Mouse (Mus musculus) heart, postnatal 0 days (tissue): ENCODE results near the gene Dand5.

Experiments
- CTCF ChIP-seq: IDR thresholded peaks from 2 replicates; pipeline ENCODE4 v1.5.1; 2016; ENCODE audit warnings: antibody characterized with exemption, control low read depth, low read depth
- EP300 ChIP-seq: IDR thresholded peaks from 2 replicates; pipeline ENCODE4 v1.6.1; 2016; ENCODE audit warnings: antibody characterized with exemption, low read depth

DNA sequence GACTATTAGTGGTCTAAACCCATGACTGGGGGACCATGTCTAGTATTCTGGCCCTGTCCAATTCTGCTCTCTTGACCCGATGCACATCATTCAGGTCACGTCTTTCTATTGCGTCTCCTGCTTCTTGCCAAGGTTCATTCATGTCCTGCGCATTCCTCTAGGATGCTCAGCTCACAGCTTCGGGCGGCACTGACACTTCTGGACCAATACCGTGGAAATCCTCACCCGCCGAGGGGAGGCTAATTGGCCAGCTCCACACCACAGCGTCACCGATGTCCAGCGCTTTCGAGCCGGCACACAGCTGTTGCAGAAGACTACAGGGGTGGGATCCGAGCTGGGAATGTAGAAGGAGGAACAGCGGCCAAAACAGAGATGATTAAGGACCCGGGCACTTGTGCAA lies 6.5 kb downstream of the Dand5 start:
- TF ChIP-seq CTCF (no peak), EP300 (no peak)
